In the genomic region with DNA sequence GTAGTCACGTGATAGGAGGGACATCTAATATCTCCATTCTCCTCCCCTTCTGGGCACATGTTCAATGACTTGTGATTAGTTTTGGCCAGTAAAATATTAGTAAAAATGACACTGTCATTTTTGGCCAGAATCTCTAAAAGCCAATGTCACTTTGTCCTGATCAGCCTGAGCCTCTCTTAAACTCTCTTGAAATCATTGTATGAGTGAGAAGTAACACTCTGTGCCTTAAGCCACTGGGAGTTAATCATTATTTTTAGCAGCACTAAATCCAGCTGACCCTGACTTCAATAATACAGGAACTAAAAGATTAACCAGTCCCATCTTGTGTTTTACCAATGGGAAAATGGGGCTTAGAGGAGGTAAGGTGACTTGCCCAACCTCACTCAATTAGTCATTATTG, we compare ENCODE assay signal across 15 mouse cellular contexts.
"Had no signal": no experiment of that assay in that cellular context is flagged by ENCODE, and none has a peak within 500 bp of the region (broad histone marks: within the 10 kb centered on the region; RNA-seq: fewer than 3 reads in every experiment).

No protein-coding gene starts in this region.

- ATAC-seq: lung, postnatal 0 days; midbrain, embryonic 13.5 days; midbrain, embryonic 15.5 days had no signal

- H3K9me3 ChIP-seq: lung, embryonic 15.5 days; megakaryocyte, embryonic 14.5 days; midbrain, embryonic 13.5 days; midbrain, embryonic 15.5 days; neural tube, embryonic 12.5 days had no signal

- H3K36me3 ChIP-seq: lung, embryonic 15.5 days; midbrain, embryonic 13.5 days; midbrain, embryonic 15.5 days; neural tube, embryonic 12.5 days had no signal

- H3K9ac ChIP-seq: lung, embryonic 15.5 days; midbrain, embryonic 13.5 days; midbrain, embryonic 15.5 days; neural tube, embryonic 12.5 days had no signal

- H3K27ac ChIP-seq: lung, embryonic 15.5 days; macrophage; midbrain, embryonic 13.5 days; midbrain, embryonic 15.5 days; neural tube, embryonic 12.5 days had no signal

- DNase-seq: lung, adult 2 months; lung, postnatal 14 days; lung, postnatal 36 days; right cerebral cortex, postnatal 14 days; thymus, adult 18-20 months; thymus, postnatal 14 days; thymus, postnatal 36 days had no signal

- H3K27me3 ChIP-seq: lung, embryonic 15.5 days; midbrain, embryonic 13.5 days; midbrain, embryonic 15.5 days; neural tube, embryonic 12.5 days had no signal

- H3K4me1 ChIP-seq: lung, embryonic 15.5 days; midbrain, embryonic 13.5 days; midbrain, embryonic 15.5 days; neural tube, embryonic 12.5 days had no signal

- H3K4me2 ChIP-seq: lung, embryonic 15.5 days; midbrain, embryonic 11.5 days; midbrain, embryonic 13.5 days; midbrain, embryonic 15.5 days; neural tube, embryonic 12.5 days had no signal

- H3K4me3 ChIP-seq: lung, embryonic 15.5 days; megakaryocyte, embryonic 14.5 days; midbrain, embryonic 13.5 days; midbrain, embryonic 15.5 days; neural tube, embryonic 12.5 days had no signal
